Mouse (Mus musculus) heart, postnatal 14 days (tissue): ENCODE data around the gene Chst14. TPM values are rescaled to one million over a fixed set of nuclear protein-coding genes. Genes with fewer than 3 reads are reported as not detected.
A peak's percentile ranks its signal among the peaks of the same experiment; 100 is the strongest.

Source experiments
- DNase-seq, 2 experiments: peaks; one replicate each; pipeline ENCODE4 v3.0.0; 2021 to 2022
- intact Hi-C: fragments of 180-260 bp; cut with DNase I; formaldehyde crosslinking; loops from one replicate; pipeline ENCODE4 v1.15.1; 2025
- long read RNA-seq, 2 experiments: library from polyadenylated mRNA; stranded (forward); transcript quantifications; one replicate each; pipeline ENCODE4 v2.0.0; 2021
- total RNA-seq, 2 experiments: library from RNA; stranded (reverse); gene quantifications; 2 replicates each; pipeline ENCODE4 v1.2.3; 2021

The Chst14 gene
- total RNA-seq, result 10 to 100 TPM; 10.2 to 11.3 TPM
- long read RNA-seq, experiment 1, transcript Chst14-201 (1 exons, 2,090 nt), result major isoform, 19 of 19 reads
- long read RNA-seq, experiment 1, partial matches to known transcripts, result 0 of 19 reads
- long read RNA-seq, experiment 1, other reads (novel, unspliced or antisense), result 0 of 19 reads
- long read RNA-seq, experiment 2, transcript Chst14-201 (1 exons, 2,090 nt), result major isoform, 17 of 17 reads
- long read RNA-seq, experiment 2, partial matches to known transcripts, result 0 of 17 reads
- long read RNA-seq, experiment 2, other reads (novel, unspliced or antisense), result 0 of 17 reads

- DNase-seq, result peak; percentile 87
- intact Hi-C loops, result no loop called here
Observed at GRCm38 (mm10) chr2:118926361-118926997, at the start of gene Chst14. TSS of gene Chst14 (plus strand) at chr2:118926496.

GRCm38 (mm10) chr2:118881019-118881418 is 45.3 kb upstream of the Chst14 start:
- intact Hi-C loops, result loop anchor here (5.0 kb wide), 1 partner anchor 394 kb away; no protein-coding TSS in a partner anchor
- no peak for DNase-seq

- intact Hi-C loops, result loop anchor here (2.0 to 5.0 kb wide), 2 partner anchors 243 to 395 kb away; no protein-coding TSS in a partner anchor
- DNase-seq, result no peak
Observed at GRCm38 (mm10) chr2:118881956-118882355, 44.3 kb upstream of the Chst14 start.

GRCm38 (mm10) chr2:118882840-118883679 is 43.2 kb upstream of the Chst14 start:
- peak; percentile 89 to 94 for DNase-seq
- intact Hi-C loops, result loop anchor here (1.0 to 5.0 kb wide), 5 partner anchors 93 to 396 kb away; partner anchors contain the start of gene Inafm2

DNA sequence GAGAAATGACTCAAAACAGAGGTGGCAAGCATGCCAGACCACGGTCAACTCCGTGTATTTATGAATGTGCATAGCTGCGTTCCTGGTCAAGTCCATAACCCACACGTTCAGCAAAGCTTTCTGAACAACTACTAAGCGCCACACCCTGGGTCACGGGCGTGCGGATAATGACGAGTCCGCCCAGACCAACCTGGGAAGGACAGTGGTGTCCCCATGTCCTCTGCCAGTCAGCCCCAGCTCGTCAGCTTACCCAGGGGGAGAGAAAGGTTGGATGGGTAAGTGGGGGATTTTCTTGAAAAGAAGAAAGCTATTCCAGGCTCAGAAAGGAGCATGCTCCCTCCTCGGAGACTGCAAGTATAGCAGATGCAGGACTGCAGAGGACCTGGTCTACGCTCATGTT is 38.9 kb upstream of the Chst14 start:
- no peak for DNase-seq
- intact Hi-C loops, result no loop called here

GRCm38 (mm10) chr2:118887845-118888548 is 38.3 kb upstream of the Chst14 start:
- intact Hi-C loops, result no loop called here
- DNase-seq, result peak; percentile 42 to 61

- DNase-seq, result no peak
- intact Hi-C loops, result no loop called here
Observed at GRCm38 (mm10) chr2:118891173-118891572, 35.1 kb upstream of the Chst14 start.

GRCm38 (mm10) chr2:118895990-118896913 is 30.0 kb upstream of the Chst14 start:
- intact Hi-C loops, result no loop called here
- peak; percentile 37 to 48 for DNase-seq

GRCm38 (mm10) chr2:118896914-118897291 is 29.4 kb upstream of the Chst14 start:
- intact Hi-C loops, result no loop called here
- peak in 1 of 2 experiments; percentile 28 for DNase-seq

GRCm38 (mm10) chr2:118897392-118897791 is 28.9 kb upstream of the Chst14 start:
- intact Hi-C loops, result no loop called here
- DNase-seq, result no peak

DNA sequence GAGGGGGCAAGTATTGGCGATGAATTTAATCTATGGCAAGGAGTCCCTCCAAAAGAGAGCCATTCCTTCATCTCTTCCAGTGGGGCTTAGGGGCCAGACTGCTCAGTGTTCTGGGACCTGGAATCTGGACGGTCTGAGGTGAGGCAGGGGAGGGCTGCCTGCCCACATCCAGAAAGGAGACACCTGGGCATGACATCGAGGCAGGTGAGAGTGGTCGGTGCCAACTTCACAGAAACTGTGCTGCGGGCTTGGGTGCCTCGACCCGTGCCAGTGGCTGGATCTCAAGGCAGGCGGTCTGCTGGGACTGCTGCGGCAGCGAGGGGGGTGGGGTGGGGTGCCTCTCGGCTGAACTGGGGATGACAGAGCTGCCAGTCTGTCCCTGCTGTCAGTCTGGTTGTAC is 28.5 kb upstream of the Chst14 start:
- DNase-seq, result no peak
- intact Hi-C loops, result no loop called here

DNA sequence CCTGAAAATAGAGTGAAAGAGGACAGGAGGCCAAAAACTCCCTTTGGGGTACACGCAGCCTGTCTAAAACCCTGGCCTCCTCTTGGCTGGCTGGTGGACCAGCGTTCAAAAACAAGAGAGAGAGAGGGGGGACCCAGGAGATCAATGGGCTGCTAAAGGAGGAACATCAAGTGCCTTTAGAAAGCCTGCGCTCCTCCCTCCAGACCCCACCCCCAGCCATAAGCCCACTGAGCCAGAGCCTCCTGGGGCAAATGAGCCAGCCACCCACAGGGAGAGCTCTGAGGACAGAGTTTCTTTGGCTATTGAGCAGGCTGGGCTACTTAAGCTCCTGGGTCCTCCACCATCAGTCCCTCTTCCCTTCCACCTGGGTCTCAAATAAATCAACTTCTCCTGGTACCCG is 27.5 kb upstream of the Chst14 start:
- intact Hi-C loops, result no loop called here
- DNase-seq, result no peak

DNA sequence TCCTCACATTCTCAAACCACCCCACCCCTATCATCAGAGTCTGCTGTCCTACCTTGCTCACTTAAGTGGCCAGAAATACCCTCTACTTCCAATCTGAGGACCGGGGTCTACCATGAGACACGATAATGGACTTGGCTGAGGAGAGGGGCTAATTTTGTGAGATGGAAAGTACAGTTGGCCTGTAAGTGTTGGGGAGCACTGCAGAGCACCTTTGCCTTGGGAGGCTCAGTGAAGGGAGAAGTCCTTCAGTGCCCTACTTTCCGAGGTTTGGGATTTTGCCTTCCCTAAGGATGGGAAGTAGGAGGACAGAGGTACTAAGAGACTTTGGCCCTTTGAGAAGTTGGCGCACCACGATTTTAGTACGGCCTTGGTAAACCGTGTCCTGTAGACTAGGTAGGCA is 27.0 kb upstream of the Chst14 start:
- intact Hi-C loops, result no loop called here

DNA sequence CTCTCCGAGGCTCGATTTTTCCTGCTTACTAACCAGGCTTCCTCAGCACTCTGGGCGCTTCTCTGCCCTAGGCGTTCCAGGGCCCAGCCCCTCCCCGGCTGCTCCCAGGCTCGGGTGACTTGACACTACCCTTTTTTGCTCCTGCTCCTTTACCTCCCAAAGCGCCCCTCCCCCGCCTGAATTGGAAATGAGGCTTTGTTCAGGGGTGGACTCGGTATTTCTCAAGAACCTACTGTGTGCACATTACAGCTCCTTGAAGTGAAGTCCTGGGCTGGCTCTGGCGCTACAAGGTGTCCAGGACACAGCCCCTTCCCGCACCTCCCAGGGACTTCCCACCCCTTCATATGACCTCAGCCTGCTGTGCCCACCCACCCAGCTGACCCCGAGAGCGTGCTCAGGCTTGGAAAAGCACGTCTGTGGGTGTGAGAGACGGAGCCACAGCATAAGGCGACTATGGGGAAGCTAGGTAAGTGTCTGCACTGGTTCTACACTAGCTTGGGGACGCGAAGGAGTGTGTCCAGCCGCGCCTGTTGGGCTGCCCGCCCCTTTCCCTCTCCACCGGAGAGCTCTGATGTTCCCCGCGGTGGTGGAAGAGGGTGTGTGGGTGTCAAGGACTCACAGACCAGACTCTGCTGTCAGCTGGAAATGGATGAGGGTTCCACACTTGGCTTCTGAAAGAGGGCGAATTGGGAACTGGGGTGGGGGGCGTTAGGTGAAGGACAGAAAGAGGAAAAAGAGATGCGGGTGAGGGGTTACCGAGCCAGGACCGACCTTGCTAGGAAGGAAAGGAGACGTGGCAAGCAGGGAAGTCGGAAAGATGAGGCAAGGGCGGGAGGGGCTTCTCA is 26.1 kb upstream of the Chst14 start, which contains the start of gene Bahd1:
Gene Bahd1, plus strand, starts transcription at position 397 of the 845 bp plus-strand sequence.
- DNase-seq, result peak; percentile 31 to 35
- intact Hi-C loops, result loop anchor here (10.0 kb wide), 1 partner anchor 285 kb away; no protein-coding TSS in a partner anchor

More for the DNA sequence above, 27.0 kb upstream of the Chst14 start:
- no peak for DNase-seq

- no peak for DNase-seq
- intact Hi-C loops, result loop anchor here (10.0 kb wide), 1 partner anchor 284 kb away; no protein-coding TSS in a partner anchor
Observed at GRCm38 (mm10) chr2:118900826-118901140, 25.5 kb upstream of the Chst14 start.

- peak; percentile 97 to 98 for DNase-seq
- intact Hi-C loops, result loop anchor here (10.0 kb wide), 1 partner anchor 283 kb away; no protein-coding TSS in a partner anchor
Observed at GRCm38 (mm10) chr2:118901175-118902031, 24.9 kb upstream of the Chst14 start.
